Mouse (Mus musculus) cerebellum, postnatal 10 days (tissue): ENCODE data around the gene Pgap2.

Experiments
- DNase-seq, 2 experiments: peaks; one replicate each; pipeline ENCODE4 v3.0.0; 2021; ENCODE audit warnings: mixed read lengths in 2 of 2

Pgap2 gene

DNA sequence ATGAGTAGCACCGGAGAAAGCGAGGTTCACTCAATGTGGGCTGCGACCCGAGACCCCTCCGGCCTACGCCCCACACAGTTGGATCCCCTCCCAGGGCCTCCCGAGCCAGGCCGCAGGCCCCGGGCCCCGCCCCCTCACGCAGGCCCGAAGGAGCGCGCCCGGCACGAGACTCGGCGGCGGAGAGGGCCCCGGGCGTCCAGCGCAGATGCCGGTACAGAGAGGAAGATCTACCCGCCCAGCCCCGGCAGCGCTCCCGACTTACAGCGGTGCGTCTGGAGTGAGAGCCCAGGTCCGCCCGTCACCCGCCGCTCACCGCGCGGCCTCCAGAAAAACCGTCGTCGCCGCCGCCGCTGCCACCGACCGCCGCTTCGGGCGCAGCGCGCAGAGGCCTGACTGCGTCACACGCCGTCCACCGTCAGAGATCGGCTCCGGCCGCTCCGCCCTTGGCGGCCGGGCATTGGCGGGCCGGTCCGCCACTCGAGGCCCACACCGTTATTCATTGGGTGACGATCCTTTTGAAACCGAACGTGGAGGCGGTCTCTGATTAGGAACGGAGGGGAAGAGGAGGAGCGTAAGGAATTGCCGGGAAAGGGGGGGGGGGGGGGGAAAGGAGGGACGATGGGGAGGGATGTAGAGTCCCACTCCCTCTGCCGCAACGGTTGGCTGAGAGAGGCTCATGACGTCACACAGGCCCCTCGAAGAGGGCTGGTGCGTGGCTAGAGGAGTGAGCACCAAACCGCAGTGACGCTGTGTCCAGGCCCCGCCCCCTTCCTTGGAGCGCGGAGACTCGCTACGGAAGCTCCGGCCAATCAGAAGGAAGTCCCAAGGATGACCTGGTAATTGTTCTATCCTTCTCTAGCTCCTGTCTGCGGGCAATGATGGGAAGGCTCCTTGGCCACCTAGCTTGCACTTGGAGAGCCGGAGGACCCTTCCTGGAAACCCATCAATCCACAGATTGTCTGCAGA, at the start of gene Pgap2, which contains the start of gene Nup98:
Gene Pgap2, plus strand, starts transcription at position 453 of the 966 bp plus-strand sequence.
Gene Nup98, minus strand, starts transcription at position 421 of the 966 bp plus-strand sequence.
- DNase-seq, result peak; percentile 100

DNA sequence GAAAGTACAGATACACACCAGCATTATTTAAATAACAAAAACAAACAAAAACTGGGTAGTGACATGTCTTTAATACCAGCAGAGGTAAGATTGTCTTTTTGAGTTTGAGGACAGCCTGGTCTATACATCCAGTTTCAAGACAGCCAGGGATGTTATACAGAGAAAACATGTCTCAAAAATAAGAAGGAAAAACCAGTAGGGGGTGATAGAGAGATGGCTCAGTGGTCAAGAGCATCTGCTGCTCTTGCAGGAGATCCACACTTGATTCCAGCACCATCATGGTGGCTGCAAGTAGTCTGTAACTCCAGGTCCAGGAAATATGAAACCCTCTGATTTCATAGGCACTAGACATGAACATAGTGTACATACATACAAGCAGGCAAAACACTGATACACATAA, 39.7 kb upstream of the Pgap2 start:
- peak in 1 of 2 experiments; percentile 6 for DNase-seq

DNA sequence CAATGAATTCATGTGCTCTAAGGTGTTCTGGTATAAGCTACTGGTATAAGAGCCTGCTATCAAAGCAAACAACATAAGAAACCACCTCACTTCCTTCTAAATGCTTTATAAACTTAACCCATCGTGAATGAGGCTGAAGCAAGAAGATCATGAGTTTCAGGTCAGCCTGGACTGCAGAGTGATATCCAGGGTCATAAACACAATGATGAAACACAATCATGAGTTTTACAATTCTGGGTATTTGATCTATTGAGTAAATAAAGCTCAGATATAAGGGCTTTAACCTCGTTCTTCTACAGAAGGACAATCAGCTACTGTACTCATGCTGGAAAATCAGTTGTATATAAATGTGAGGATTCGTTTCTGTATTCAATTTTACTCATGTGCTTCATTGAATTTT, 26.2 kb upstream of the Pgap2 start:
- DNase-seq, result no peak

DNA sequence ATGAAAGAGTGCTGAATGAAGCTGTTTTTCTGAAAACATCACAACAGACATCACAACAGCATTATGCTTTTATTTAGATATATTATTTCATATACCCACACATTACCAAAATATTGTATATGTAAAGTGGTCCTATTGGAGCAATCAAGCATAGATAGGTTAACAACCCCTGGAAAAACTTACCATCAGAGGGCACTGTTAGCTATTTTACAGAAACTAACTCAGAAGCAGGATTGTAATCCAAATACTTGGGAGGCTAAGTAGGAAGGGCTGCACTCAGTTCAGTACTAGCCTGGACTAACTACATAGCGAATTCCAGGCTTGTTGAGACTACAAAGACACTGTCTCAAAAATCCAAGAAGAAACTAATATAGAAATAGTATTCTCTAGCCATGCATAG, 17.7 kb upstream of the Pgap2 start:
- DNase-seq, result peak; percentile 5 to 20

DNA sequence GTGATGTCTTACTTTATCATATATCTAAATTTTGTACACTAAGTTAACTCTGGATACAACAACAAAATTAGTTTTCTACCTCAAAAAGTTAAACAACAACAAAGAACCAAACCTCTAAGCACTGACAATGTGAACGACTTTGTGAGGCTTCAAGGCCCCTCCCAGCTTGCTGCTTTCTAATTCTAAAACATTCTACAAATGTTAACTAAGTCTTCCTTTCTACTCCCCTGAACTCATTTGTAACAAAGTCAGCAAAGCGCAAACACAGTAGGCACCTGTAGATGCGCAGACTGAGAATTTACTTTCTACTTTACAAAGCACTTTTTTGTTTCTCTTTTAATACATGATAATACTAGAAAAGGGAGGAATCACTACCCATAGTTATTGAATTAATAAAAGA, 9.4 kb upstream of the Pgap2 start:
- no peak for DNase-seq

DNA sequence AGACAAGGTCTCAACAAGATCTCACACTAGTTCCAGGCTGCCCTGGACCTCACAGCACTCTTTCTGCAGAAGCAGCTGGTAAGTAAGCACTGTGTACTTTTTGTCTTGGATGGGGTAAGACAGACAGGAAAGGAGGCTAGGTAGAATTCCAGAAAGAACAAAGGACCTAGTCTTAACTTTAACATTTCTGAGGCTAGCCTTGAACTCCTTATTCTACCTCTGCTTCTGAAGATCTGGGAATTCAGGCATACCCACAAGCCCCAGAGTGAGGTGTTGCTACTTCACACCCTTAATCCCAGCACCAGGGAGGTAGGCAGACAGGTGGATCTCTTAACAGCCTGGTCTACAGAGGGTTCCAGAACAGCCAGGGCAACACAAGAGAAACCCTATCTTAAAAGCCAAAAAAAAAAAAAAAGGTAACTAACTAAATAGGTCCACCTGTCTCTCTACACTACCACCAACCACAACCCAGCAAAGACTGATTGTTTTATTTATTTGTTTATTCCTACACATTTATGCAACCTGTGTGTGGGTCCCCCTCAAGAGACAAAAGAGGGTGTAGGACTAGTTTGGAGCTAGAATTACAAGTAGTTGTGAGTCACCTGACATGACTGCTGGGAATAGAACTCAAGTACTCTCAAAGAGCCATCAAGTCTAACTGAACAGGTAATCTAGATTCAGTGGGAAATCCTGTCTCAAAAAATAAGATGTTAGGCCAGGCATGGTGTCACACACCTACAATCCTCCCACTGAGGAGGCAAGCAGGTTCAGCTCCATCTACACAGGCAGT, 8.8 kb upstream of the Pgap2 start:
- DNase-seq, result no peak

DNA sequence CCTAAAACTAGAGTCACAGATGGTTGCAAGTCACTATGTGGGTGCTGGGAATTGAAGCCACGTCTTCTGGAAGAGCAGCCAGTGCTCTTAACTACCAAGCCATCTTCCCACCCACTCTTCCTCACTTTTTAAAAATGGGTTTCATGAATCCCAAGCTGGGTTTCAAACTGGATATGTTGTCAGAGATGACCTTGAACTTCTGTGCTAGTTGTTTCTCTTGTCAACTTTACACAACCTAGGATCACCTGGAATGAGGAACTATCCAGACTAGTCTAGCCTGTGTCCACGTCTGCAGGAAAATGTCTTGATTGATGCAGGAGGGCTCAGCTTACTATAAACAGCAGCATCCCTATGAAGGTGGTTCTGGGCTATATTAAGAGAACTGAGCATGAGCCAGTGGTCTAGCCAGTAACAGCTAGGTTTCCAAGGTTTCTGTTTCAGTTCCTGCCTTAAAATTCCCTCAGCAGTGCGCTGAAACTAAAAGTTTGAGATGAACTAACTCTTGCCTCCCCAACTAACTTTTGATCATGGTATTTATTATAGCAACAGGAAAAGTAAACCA, 5.6 kb upstream of the Pgap2 start:
- no peak for DNase-seq

DNA sequence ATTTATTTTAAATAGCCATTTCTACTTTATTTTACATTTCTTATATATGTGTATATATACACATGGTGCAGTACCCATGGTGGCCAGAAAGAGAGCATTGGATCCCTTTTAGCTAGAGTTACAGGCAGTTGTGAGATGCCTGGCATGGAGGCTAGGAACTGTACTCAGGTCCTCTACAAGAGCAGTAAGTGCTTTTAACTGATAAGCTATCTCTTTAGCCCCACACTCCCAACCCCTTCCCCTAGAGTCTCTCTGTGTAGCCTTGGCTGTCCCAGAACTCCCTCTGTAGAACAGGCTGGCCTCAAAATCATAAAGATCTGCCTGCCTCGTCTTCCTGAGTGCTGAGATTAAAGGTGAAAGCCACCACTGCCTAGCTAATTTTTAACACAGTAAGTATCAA, 4.4 kb upstream of the Pgap2 start:
- DNase-seq, result no peak

DNA sequence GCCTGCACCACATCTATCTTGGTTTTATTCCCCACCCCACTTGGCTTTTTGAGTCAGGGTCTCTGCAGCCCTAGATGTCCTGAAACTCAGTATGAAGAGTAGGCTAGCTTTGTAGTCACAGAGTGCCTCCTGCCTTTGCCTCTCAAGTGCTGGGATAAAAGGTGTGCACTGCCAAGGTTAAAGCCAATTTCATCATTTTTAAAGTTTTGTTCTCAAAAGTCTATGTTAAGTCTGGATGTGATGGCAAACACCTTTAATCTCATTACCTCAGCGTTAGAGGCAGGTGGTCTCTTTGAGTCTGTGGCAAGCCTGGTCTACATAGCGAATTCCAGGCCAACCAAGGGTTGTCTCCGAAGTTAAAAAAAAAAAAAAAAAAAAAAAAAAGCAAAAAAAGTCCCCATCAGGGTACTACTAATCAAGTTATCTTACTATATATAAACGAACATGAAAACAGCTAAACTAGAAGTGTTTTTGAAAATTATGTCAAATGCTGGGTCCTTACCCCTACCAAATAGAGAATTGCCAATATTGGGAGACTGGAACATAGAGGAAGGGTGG, 1.1 kb upstream of the Pgap2 start:
- peak in 1 of 2 experiments; percentile 10 for DNase-seq

DNA sequence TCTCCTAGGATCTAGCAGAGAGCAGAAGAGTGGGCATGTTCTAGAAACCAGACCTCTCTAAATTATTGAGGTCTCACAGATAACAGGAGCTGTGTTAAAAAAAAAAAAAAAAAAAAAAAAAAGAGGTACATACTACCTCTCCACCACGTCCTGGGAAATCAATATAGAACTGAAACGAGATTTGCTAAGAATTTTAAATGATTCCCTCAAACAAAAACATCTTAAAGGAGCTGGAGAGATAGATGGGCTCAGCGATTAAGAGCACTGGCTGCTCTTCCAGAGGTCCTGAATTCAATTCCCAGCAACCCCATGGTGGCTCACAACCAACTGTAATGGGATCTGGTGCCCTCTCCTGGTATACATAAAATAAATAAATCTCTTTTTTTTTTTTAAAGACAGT, 1.1 kb downstream of the Pgap2 start:
- peak in 1 of 2 experiments; percentile 26 for DNase-seq

DNA sequence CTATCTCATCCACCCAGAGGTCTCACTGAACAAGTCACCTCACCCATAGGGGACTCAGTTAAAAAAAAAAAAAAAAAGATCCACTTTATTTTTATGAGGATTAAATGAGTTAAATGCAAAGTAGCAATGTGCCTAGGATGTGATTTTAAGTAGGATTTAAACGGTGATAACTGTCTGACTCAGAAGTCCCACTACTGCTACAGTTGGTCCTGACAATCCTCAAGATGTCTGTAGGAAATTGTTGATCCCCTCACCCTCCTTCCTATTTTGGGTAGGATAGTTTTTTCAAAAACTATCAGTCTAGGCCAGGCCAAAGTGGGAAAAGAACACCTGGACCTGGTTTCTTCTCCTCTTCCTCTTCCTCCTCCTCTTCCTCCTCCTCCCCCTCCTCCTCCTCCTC, 11.9 kb downstream of the Pgap2 start:
- no peak for DNase-seq

DNA sequence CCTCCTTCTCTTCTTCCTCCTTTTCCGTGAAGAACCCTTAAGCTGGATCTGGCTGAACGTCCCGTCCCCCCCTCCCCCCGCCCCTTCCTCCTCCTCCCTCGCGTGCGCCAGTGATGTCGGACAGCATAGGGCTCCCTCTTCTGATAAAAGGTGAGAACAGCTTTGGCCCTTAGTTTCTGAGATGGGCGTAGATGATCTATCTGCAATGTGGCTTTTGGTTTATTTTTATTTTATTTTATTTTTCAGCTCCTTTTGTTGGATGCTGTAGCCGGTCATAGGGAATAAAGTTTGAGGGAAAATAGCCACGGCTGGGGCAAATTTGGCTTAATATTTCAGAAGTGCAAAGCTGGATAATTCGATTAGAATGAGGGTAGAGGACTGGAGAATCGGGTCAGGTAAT, 12.3 kb downstream of the Pgap2 start:
- peak; percentile 75 for DNase-seq

DNA sequence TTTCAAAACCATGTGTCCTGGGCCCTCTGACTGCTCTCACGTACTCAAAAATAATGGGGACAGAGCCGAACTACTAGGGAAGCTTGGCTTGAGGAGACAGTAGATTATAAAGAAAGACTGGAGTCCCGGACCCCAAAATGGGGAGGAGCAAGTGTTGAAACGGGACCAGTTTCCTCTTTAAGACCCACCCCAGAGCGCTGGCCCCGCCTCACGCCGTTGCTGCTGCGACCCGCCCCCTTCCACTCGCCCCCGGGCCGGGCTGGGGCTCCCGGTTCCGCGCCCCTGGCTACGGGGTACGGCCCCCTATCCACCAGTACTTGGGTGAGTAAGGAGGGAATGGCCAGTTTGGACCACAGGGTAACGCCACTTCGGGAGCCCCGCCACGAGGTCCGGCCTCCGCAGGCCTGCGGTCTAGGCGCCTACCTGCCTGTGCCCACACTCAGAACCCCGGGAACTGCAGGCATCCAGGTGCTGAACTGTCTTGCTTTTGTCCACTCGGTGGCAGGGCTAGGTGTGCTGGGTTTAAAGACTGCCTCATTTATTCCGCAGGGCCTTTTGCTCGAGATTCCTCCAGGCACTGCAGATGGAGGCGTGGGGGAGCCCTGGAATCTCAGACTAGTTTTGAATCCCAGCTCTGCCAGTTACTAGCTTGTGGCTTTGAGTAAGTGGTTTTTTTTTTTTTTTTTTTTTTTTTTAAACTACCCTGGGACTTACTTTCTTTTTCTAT, 13.0 kb downstream of the Pgap2 start:
- peak; percentile 71 to 80 for DNase-seq

DNA sequence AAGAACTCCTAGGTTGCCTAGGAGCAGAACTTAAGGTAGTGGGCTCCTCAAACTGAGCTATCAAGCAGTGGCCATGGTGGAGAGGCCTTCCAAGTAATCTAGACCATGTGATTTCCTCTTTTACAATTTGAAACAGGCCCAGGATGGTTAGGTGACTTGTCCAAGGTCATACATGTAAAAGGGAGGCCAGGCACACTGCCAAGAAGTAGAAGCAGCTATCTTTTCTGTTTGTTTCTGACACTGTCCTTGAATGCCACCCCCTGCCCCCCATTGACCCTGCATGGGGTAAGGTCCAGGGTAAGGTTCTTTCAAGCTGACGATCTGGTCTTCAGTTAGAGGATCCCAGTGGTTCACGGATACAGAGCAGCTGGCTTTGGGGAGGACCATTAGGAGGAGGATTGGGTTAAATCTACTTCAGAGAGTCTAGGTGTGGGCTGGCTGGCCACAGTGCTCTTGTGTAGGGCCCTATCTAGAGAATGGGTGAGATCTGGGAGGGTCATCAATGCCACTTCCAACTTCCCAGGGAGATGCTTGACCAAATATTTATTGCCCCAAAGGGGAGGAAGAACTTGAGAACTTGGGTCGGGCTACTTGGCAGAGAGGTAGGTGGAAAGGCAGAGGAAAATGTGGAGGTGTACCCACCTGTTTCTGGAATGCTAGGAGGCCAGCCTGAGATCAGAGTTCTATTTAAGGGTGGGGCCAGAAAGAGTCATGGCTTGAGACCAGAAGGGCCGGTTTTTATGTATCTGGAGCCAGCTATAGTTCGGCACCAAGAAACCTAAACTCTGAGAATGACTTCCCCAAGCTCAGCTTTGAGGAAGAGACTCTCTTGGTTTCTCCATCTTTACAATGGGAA, 14.1 kb downstream of the Pgap2 start:
- DNase-seq, result peak in 1 of 2 experiments; percentile 30

DNA sequence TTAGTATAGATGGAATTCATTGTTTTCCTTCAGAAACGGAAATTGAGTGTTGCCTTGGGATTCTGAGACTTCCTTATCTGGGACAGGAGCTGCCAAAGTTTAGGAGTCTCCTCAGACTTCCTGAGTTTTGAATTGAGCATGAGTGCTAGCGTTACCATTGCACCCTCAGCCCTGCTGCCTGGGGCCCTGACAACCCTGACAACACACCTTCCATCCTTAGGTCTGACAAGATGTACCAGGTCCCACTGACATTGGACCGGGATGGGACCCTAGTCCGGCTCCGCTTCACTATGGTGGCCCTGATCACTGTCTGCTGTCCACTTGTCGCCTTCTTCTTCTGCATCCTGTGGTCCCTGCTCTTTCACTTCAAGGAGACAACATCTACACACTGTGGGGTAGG, 16.0 kb downstream of the Pgap2 start:
- DNase-seq, result no peak

DNA sequence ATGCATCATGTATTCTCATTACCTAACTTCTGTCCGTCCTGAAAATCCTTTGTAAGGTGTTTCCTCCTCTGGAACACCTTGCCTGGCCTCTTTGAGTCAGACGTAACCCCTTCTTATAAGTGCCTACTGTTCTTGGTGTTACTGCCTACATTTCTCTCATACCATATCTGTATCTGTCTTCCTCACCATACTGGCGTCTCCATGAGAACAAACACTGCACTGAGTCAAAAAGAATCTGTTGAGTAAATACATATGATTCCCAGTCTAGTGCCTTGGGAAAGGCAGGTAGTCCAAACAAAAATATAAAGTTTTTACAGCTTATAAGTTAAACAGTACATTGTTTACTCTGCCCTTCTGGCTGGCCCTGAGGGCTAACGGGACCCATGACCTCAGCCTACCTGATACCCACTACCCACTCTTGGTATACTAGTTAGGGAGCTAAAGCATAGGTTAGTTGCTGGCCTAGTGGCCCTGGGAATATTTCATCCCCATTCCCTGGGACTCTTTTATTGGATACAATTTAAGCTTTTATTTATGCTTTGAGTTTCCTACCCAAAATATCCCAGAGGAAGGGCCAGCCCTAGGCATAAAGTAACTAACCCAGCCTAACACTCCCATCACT, 18.2 kb downstream of the Pgap2 start:
- no peak for DNase-seq

DNA sequence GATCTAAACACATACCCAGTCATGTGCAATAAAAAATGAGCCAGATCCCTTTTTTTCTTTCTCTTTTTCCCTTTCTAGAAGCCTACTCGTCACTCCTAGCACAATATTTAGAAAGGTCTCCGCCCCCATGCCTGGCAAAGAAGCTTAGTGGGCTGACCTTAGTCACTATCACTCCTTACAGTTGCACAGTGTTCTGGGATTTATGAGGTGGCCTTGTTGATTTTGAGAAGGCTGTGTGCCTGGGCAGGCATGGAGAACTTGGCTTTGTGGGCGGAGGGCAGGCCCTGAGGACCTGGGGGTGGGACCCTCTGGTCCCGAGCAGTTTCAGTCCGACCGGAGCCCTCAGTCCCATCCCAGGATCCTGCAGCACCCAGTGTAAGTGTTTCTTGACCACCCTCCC, 19.8 kb downstream of the Pgap2 start:
- DNase-seq, result no peak

DNA sequence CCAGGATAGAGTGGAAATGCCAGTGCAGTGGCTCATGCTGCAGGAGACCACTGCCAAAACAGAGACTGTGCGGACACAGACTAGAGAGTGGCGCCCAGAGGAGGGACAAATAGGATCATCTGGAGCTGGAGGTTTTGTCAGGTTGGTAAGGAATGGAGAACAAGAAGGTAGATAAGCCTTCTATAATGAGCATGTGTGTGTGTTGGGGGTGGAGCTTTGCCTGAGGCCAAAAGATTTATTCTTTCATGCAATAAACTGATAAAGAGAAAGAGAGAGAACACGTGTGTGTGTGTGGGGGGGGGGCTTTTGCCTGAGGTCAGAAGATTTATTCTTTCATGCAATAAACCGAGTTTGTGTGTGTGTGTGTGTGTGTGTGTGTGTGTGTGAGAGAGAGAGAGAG, 23.1 kb downstream of the Pgap2 start:
- no peak for DNase-seq

DNA sequence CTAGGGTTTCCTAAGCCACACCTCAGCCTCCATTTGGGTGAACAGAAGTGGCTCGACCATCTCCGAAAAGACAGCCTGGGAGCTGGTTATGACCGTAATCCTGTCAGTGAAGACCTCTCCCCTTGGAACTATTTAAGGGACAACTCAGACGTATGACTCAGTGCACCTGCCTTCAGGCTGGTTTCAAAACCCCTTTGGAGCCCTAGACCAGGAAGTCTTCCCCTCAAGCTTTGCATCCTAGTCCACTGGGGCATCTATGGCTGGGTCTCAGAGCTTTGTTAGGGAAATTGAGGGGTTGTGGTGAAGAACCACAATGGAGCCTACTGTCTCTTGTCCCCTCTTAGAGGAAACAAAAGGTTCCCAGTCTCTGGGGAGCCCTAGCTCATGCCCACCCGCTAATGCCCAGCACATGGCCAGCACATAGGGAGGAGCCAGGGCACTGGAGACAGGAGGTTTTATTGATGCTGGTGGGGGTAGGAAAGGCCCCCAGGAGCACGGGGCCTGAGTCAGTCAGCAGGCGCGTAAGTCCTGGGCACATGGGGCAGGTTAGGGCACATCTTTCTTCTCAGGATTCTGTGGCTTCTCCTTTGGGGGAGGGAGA, 28.8 kb downstream of the Pgap2 start:
- no peak for DNase-seq

DNA sequence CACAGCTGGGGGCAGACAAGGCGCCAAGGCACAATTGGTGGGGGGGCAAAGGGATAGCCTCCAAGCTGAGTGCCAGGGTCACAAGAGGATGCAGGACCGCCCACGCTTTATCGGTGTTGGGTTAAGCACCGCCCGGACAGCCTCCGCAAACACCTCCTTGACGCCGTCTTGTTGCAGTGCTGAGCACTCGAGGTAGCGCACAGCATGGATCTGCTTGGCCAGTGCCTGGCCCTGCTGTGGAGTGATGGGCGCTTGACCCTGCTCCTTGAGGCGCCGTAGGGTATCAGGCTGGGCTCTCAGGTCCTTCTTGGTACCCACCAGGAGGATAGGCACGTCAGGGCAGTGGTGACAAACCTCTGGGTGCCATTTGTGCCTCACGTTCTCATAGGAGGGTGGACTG, 29.6 kb downstream of the Pgap2 start:
- DNase-seq, result no peak
